Mouse (Mus musculus): ENCODE results near the gene Dnaaf2. TPM values are rescaled to one million over a fixed set of nuclear protein-coding genes. Genes with fewer than 3 reads are reported as not detected.

The Dnaaf2 gene
- polyA plus RNA-seq, 1 experiment: 4.0 TPM

- peaks cover 13% of the 10 kb centered on the region for H3K4me1 ChIP-seq (ENCODE audit: control insufficient read depth, insufficient read depth, low read length)
- DNase-seq: no peak
- TF ChIP-seq CTCF (IDR thresholded peaks at IDR 0.05; ENCODE audit: insufficient read depth, low read length) (no peak), POLR2A (IDR thresholded peaks at IDR 0.05; ENCODE audit: borderline replicate concordance, extremely low read depth, low read depth, low read length) (no peak)
- WGBS: 53% methylated on average over 5 of the region's 5 CpGs
- H3K4me3 ChIP-seq (replicated peaks; ENCODE audit: extremely low read depth, low read depth, low read length): no peak overlapping the region
These were observed 11.3 kb downstream of the Dnaaf2 start for GRCm38 (mm10) chr12:69186811-69187471.

- no peak for TF ChIP-seq POLR2A (IDR thresholded peaks at IDR 0.05; ENCODE audit: borderline replicate concordance, extremely low read depth, low read depth, low read length)
- no peak for TF ChIP-seq CTCF (IDR thresholded peaks at IDR 0.05; ENCODE audit: insufficient read depth, low read length)
- H3K4me3 ChIP-seq (replicated peaks; ENCODE audit: extremely low read depth, low read depth, low read length): peak overlapping the region; percentile 36
- DNase-seq: no peak
These were observed 12.9 kb downstream of the Dnaaf2 start for GRCm38 (mm10) chr12:69185371-69185770.

GRCm38 (mm10) chr12:69184342-69185295 is 13.6 kb downstream of the Dnaaf2 start:
- no peak for DNase-seq
- no peak for TF ChIP-seq POLR2A (IDR thresholded peaks at IDR 0.05; ENCODE audit: borderline replicate concordance, extremely low read depth, low read depth, low read length)
- H3K4me3 ChIP-seq (replicated peaks; ENCODE audit: extremely low read depth, low read depth, low read length): peak overlapping the region; percentile 98

More at GRCm38 (mm10) chr12:69185371-69185770, 12.9 kb downstream of the Dnaaf2 start:
- 61% methylated on average over 7 of the region's 7 CpGs for WGBS
- H3K4me1 ChIP-seq (ENCODE audit: control insufficient read depth, insufficient read depth, low read length): peaks cover 13% of the 10 kb centered on the region

GRCm38 (mm10) chr12:69183583-69184308 is 14.5 kb downstream of the Dnaaf2 start, which contains the start of the genes Rpl36al and Mgat2:
Gene Rpl36al (minus strand): TSS chr12:69184083.
Gene Mgat2 (plus strand): TSS chr12:69184157.
- TF ChIP-seq POLR2A (IDR thresholded peaks at IDR 0.05; ENCODE audit: borderline replicate concordance, extremely low read depth, low read depth, low read length) (peak; percentile 90), CTCF (IDR thresholded peaks at IDR 0.05; ENCODE audit: insufficient read depth, low read length) (no peak)
- Histone ChIP-seq H3K4me1 (ENCODE audit: control insufficient read depth, insufficient read depth, low read length) (peaks cover 13% of the 10 kb centered on the region), H3K4me3 (replicated peaks; ENCODE audit: extremely low read depth, low read depth, low read length) (peak within 1 kb of the TSS; percentile 98)
- peak; percentile 99 for DNase-seq
- under 1% methylated on average over 84 of the region's 84 CpGs for WGBS

More at GRCm38 (mm10) chr12:69184342-69185295, 13.6 kb downstream of the Dnaaf2 start:
- H3K4me1 ChIP-seq (ENCODE audit: control insufficient read depth, insufficient read depth, low read length): peaks cover 13% of the 10 kb centered on the region
- WGBS: 1% methylated on average over 86 of the region's 86 CpGs

- no peak for DNase-seq
- TF ChIP-seq POLR2A (IDR thresholded peaks at IDR 0.05; ENCODE audit: borderline replicate concordance, extremely low read depth, low read depth, low read length) (no peak), CTCF (IDR thresholded peaks at IDR 0.05; ENCODE audit: insufficient read depth, low read length) (no peak)
- H3K4me1 ChIP-seq (ENCODE audit: control insufficient read depth, insufficient read depth, low read length): peaks cover 8% of the 10 kb centered on the region
- WGBS: 92% methylated on average over 4 of the region's 4 CpGs
- no peak overlapping the region for H3K4me3 ChIP-seq (replicated peaks; ENCODE audit: extremely low read depth, low read depth, low read length)
These were observed 16.4 kb downstream of the Dnaaf2 start for GRCm38 (mm10) chr12:69181800-69182199.

GRCm38 (mm10) chr12:69179371-69179770 is 18.9 kb downstream of the Dnaaf2 start:
- no peak overlapping the region for H3K4me3 ChIP-seq (replicated peaks; ENCODE audit: extremely low read depth, low read depth, low read length)
- WGBS: 53% methylated on average over 11 of the region's 12 CpGs
- DNase-seq: no peak
- no peak for TF ChIP-seq CTCF (IDR thresholded peaks at IDR 0.05; ENCODE audit: insufficient read depth, low read length)
- no peak for TF ChIP-seq POLR2A (IDR thresholded peaks at IDR 0.05; ENCODE audit: borderline replicate concordance, extremely low read depth, low read depth, low read length)
- H3K4me1 ChIP-seq (ENCODE audit: control insufficient read depth, insufficient read depth, low read length): no peaks in the 10 kb centered on the region

GRCm38 (mm10) chr12:69177526-69177925 is 20.7 kb downstream of the Dnaaf2 start:
- no peak for DNase-seq
- Histone ChIP-seq H3K4me3 (replicated peaks; ENCODE audit: extremely low read depth, low read depth, low read length) (no peak overlapping the region), H3K4me1 (ENCODE audit: control insufficient read depth, insufficient read depth, low read length) (no peaks in the 10 kb centered on the region)
- 86% methylated on average over 3 of the region's 3 CpGs for WGBS
- no peak for TF ChIP-seq CTCF (IDR thresholded peaks at IDR 0.05; ENCODE audit: insufficient read depth, low read length)
- TF ChIP-seq POLR2A (IDR thresholded peaks at IDR 0.05; ENCODE audit: borderline replicate concordance, extremely low read depth, low read depth, low read length): no peak

GRCm38 (mm10) chr12:69175975-69176374 is 22.3 kb downstream of the Dnaaf2 start:
- Histone ChIP-seq H3K4me1 (ENCODE audit: control insufficient read depth, insufficient read depth, low read length) (no peaks in the 10 kb centered on the region), H3K4me3 (replicated peaks; ENCODE audit: extremely low read depth, low read depth, low read length) (no peak overlapping the region)
- 88% methylated on average over 3 of the region's 3 CpGs for WGBS
- no peak for DNase-seq
- TF ChIP-seq POLR2A (IDR thresholded peaks at IDR 0.05; ENCODE audit: borderline replicate concordance, extremely low read depth, low read depth, low read length) (no peak), CTCF (IDR thresholded peaks at IDR 0.05; ENCODE audit: insufficient read depth, low read length) (no peak)

- 93% methylated on average over 2 of the region's 2 CpGs for WGBS
- TF ChIP-seq CTCF (IDR thresholded peaks at IDR 0.05; ENCODE audit: insufficient read depth, low read length) (no peak), POLR2A (IDR thresholded peaks at IDR 0.05; ENCODE audit: borderline replicate concordance, extremely low read depth, low read depth, low read length) (no peak)
- H3K4me3 ChIP-seq (replicated peaks; ENCODE audit: extremely low read depth, low read depth, low read length): no peak overlapping the region
- H3K4me1 ChIP-seq (ENCODE audit: control insufficient read depth, insufficient read depth, low read length): peaks cover 2% of the 10 kb centered on the region; the same call in 1 of the 2 replicates
- no peak for DNase-seq
These were observed 26.9 kb downstream of the Dnaaf2 start for GRCm38 (mm10) chr12:69171307-69171706.

All from lung, adult 2 months (tissue).